Mouse (Mus musculus): ENCODE results near the gene Dppa1. TPM values are rescaled to one million over a fixed set of nuclear protein-coding genes. Genes with fewer than 3 reads are reported as not detected.

Dppa1 gene
- polyA plus RNA-seq, 1 experiment from 2014 or later, result not detected

Other genes starting within 250 kb of the Dppa1 start
- 0.14 TPM in 1 of 2 replicates, not detected in the other for gene Itk, start 239.7 kb downstream of the Dppa1 start, polyA plus RNA-seq (2016; fragmentation: Nextera tagmentation; extraction: Ambion mirVana)
- not detected in 2 replicates for gene Fam71b, start 232.7 kb downstream of the Dppa1 start, polyA plus RNA-seq (2016; fragmentation: Nextera tagmentation; extraction: Ambion mirVana)
- gene Med7, start 192.3 kb downstream of the Dppa1 start, polyA plus RNA-seq (2016; fragmentation: Nextera tagmentation; extraction: Ambion mirVana), result 82.5 and 91.6 TPM in 2 replicates
- gene Havcr2, start 174.3 kb downstream of the Dppa1 start, polyA plus RNA-seq (2016; fragmentation: Nextera tagmentation; extraction: Ambion mirVana), result 0.10 TPM in 1 of 2 replicates, not detected in the other
- gene Gm12169, start 105.0 kb downstream of the Dppa1 start, polyA plus RNA-seq (2016; fragmentation: Nextera tagmentation; extraction: Ambion mirVana), result not detected in 2 replicates
- not detected in 2 replicates for gene BC053393, start 57.7 kb downstream of the Dppa1 start, polyA plus RNA-seq (2016; fragmentation: Nextera tagmentation; extraction: Ambion mirVana)
- 0.10 TPM in 1 of 2 replicates, not detected in the other for gene Timd2, start 77.8 kb upstream of the Dppa1 start, polyA plus RNA-seq (2016; fragmentation: Nextera tagmentation; extraction: Ambion mirVana)
- gene Havcr1, start 105.8 kb upstream of the Dppa1 start, polyA plus RNA-seq (2016; fragmentation: Nextera tagmentation; extraction: Ambion mirVana), result not detected in 2 replicates
- gene Timd4, start 181.5 kb upstream of the Dppa1 start, polyA plus RNA-seq (2016; fragmentation: Nextera tagmentation; extraction: Ambion mirVana), result 0.10 and 0.12 TPM in 2 replicates